Mouse (Mus musculus): ENCODE data around the gene Dpt.

GRCm38 (mm10) chr1:164804751-164805435 lies 8.4 kb downstream of the Dpt start:
- TF ChIP-seq CTCF (IDR thresholded peaks at IDR 0.05; ENCODE audit: borderline replicate concordance, control insufficient read depth, extremely low read depth, insufficient read depth, low read length, poor library complexity) (no peak), POLR2A (IDR thresholded peaks at IDR 0.05; ENCODE audit: control insufficient read depth, extremely low read depth, insufficient read depth, low read length, poor library complexity) (no peak)
